Mouse (Mus musculus): ENCODE measurements around the gene Prdm1. TPM values are rescaled to one million over a fixed set of nuclear protein-coding genes. Genes with fewer than 3 reads are reported as not detected.

Gene Prdm1
- polyA plus RNA-seq, 1 experiment from 2014 or later, result 7.1 TPM

DNA sequence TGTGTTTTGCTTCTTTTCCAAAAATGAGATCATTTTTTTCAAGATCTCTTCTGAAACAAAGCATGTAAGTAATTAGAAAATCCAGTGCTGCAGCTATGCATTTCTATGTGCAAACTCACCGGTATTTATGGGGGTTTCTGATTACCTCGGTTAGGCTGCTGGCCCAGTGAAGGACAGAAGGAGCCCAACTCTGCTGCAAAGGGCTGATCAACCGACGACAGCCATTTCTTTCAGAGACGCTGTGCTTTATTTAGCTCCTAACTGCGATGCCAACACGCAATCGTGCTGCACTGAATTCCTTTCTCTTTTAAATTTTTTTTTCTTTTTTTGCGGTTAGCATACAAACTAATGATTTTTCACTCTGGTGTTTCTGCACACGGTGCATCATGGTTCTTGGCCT, 126.7 kb downstream of the Prdm1 start:
- no peak for ATAC-seq (ENCODE audit: insufficient number of reproducible peaks, low FRiP score, low TSS enrichment, low read depth)

DNA sequence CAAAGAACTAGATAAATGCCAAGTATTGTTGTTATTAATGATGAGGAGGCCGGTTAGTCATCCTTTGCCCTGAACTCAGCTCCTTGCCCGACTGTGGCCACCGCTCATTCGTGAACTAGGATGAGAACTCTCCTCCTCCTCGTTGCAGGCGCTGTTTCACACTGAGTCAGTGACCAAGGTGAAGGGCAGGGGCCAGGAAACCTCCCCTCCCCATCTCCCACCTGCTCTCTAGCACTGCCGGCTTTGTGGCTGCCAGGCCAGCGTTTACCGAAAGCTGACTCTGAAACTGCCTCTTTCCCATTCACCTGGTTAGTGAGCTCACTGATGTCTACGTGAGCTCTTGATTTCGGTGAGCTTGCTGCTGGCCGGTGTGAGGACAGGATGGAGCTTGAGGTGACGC, 127.7 kb downstream of the Prdm1 start:
- Histone ChIP-seq H3K4me2 (no peak overlapping the region), H3K9ac (no peak overlapping the region), H3K4me1 (0 out of 2 replicates have a peak, but pooled peaks cover 6% of the 10 kb centered on the region), H3K27me3 (no peaks in the 10 kb centered on the region), H3K27ac (no peak overlapping the region), H3K36me3 (no peaks in the 10 kb centered on the region), H3K9me3 (no peaks in the 10 kb centered on the region), H3K4me3 (no peak overlapping the region)
- WGBS, result 54% methylated on average over 13 of the region's 13 CpGs
- no peak for ATAC-seq (ENCODE audit: insufficient number of reproducible peaks, low FRiP score, low TSS enrichment, low read depth)

More for the DNA sequence above, 126.7 kb downstream of the Prdm1 start:
- no peak overlapping the region for H3K27ac ChIP-seq
- WGBS, result 47% methylated on average over 10 of the region's 10 CpGs
- 0 out of 2 replicates have a peak, but pooled peaks cover 6% of the 10 kb centered on the region for H3K4me1 ChIP-seq
- H3K9me3 ChIP-seq, result no peaks in the 10 kb centered on the region
- no peak overlapping the region for H3K9ac ChIP-seq
- H3K4me3 ChIP-seq, result no peak overlapping the region
- H3K36me3 ChIP-seq, result no peaks in the 10 kb centered on the region
- no peak overlapping the region for H3K4me2 ChIP-seq
- H3K27me3 ChIP-seq, result no peaks in the 10 kb centered on the region

DNA sequence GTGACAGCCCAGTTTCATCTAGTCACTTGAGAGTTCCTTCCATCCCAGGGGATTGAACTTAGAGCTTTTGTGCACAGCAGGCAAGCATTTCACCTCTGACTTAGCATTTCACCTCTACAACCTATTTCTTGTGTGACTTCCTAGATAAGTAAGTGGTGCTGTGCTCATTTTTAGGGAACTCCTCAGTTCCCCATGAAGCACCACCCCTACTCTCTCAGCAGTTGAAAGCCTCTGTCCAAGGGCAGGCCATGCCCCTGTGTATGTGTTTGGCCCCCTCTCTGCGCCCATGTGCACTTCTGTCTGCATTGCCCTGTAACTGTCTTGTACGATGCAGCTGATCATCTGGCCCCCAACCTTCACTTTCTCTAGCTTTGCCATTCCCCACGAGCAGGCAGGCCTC, 128.2 kb downstream of the Prdm1 start:
- ATAC-seq (ENCODE audit: insufficient number of reproducible peaks, low FRiP score, low TSS enrichment, low read depth), result no peak
- H3K27ac ChIP-seq, result no peak overlapping the region

DNA sequence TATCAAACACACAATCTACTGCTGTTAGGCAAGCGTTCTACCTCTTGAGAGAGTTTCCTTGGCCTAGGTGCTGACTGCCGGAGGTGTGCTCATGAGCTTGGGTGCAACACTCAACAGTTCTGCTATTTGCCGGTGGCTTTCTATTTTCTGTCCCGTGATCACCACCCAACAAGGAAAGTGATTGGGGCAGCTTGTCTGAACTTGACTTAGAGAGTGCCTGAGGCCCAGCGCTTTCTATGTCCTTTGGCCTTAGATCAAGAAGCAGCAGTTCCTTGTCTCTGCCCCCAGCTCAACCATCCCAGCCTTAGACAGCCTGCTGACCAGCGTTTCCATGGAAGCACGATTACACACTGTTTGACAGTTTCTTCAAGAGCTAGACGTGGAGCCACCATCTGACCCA, 135.4 kb downstream of the Prdm1 start:
- Histone ChIP-seq H3K9ac (no peak overlapping the region), H3K4me2 (no peak overlapping the region), H3K36me3 (no peaks in the 10 kb centered on the region), H3K9me3 (no peaks in the 10 kb centered on the region), H3K27ac (no peak overlapping the region), H3K4me1 (no peaks in the 10 kb centered on the region), H3K27me3 (no peaks in the 10 kb centered on the region), H3K4me3 (no peak overlapping the region)
- WGBS, result 82% methylated on average over 8 of the region's 8 CpGs
- ATAC-seq (ENCODE audit: insufficient number of reproducible peaks, low FRiP score, low TSS enrichment, low read depth), result no peak

More for the DNA sequence above, 128.2 kb downstream of the Prdm1 start:
- Histone ChIP-seq H3K9me3 (no peaks in the 10 kb centered on the region), H3K4me2 (no peak overlapping the region), H3K4me1 (0 out of 2 replicates have a peak, but pooled peaks cover 6% of the 10 kb centered on the region), H3K4me3 (no peak overlapping the region), H3K9ac (no peak overlapping the region), H3K36me3 (no peaks in the 10 kb centered on the region), H3K27me3 (no peaks in the 10 kb centered on the region)
- WGBS, result 63% methylated on average over 3 of the region's 3 CpGs

DNA sequence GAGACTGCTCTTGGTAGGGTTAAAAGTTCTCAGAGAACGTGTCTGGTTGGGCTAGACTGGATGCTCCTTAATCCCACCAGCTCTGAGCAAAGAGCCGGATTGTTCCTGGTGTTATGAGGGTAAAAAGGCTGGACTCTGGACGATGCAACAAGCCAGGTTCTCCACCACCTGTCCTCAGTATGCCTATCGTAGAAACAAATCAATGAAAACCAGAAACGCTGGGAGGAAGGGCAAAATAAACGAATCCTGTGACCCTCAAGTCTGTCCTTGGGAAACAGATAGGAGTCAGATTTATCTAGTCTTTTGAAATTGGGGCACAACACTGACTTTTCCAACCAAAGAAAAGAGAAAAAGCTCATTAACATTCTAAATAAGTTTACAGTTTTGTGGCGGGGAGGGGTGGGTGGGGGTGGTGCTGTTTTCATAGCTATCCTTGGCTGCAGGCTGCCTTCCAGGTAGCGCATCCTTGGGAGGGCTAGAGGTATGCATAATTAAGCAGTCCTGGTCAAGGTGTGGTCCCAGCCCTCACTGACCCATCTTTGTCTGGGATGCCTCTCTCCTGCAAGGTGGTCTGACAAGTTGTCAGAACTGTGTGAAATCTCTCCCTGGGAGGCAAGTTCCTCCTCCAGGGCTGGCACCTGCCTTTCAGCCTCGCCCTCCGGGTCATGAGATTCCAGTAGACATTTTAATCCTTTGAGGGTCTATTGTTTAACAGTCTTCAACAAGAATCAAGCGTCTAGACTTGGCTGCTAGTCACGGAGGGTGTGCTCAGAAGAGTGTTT, 136.6 kb downstream of the Prdm1 start:
- WGBS, result 42% methylated on average over 12 of the region's 12 CpGs
- H3K27me3 ChIP-seq, result no peaks in the 10 kb centered on the region
- no peak overlapping the region for H3K27ac ChIP-seq
- no peaks in the 10 kb centered on the region for H3K36me3 ChIP-seq
- no peak overlapping the region for H3K4me2 ChIP-seq
- no peak for ATAC-seq (ENCODE audit: insufficient number of reproducible peaks, low FRiP score, low TSS enrichment, low read depth)
- no peak overlapping the region for H3K4me3 ChIP-seq
- H3K4me1 ChIP-seq, result no peaks in the 10 kb centered on the region
- no peak overlapping the region for H3K9ac ChIP-seq
- H3K9me3 ChIP-seq, result no peaks in the 10 kb centered on the region

DNA sequence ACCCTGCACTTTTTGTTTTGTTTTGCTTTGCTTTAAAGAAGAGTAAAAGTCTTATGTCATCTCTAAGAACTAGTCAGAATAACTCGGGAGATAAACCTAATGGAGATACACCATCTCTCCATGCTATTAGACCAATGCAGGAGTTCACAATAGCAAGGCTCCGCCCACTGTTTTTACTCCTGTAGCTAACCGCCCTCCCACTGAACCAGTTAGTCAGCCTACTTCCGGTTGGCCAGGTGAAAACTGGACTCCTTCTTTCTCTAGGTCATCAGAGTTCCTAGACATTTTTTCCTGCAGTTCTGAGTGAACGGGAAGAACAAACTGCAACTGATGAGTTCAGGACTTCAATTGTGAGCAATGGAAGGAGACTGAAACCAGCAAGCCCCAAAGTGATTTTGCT, 138.0 kb downstream of the Prdm1 start:
- H3K27me3 ChIP-seq, result no peaks in the 10 kb centered on the region
- H3K4me2 ChIP-seq, result no peak overlapping the region
- H3K4me1 ChIP-seq, result 0 out of 2 replicates have a peak, but pooled peaks cover 1% of the 10 kb centered on the region
- H3K27ac ChIP-seq, result no peak overlapping the region
- no peak overlapping the region for H3K4me3 ChIP-seq
- no peaks in the 10 kb centered on the region for H3K9me3 ChIP-seq
- no peaks in the 10 kb centered on the region for H3K36me3 ChIP-seq
- no peak overlapping the region for H3K9ac ChIP-seq
- no peak for ATAC-seq (ENCODE audit: insufficient number of reproducible peaks, low FRiP score, low TSS enrichment, low read depth)
- 82% methylated on average over 5 of the region's 5 CpGs for WGBS

DNA sequence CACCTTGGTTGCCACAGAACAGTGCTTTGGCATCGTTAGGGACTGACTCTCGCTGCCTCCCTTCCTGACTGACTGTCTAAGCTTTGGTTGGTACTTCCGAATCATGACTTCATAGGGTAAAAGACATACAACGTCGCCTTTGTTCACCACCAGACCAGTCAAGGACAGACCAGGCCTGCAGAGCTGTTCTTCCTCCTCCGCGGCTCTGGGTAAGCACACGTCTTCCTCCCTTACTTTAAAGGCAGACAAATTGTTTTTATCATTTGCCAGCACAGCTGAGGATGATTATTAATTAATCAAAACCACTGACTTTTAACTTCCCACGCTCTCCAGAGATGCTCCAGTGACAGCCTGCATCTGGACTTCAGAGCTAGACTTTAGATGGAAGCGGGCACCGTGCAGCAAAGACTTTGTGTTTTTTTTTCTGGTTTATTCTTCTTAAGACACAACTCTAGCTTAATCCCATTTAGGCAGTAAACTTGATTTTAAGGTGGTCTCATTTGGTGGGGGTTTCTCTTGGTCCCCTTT, 139.5 kb downstream of the Prdm1 start:
- no peak overlapping the region for H3K4me2 ChIP-seq
- H3K9ac ChIP-seq, result no peak overlapping the region
- no peaks in the 10 kb centered on the region for H3K9me3 ChIP-seq
- H3K4me1 ChIP-seq, result peaks cover 3% of the 10 kb centered on the region; the same call in 1 of the 2 replicates
- 60% methylated on average over 11 of the region's 11 CpGs for WGBS
- H3K36me3 ChIP-seq, result no peaks in the 10 kb centered on the region
- no peaks in the 10 kb centered on the region for H3K27me3 ChIP-seq
- H3K4me3 ChIP-seq, result no peak overlapping the region
- H3K27ac ChIP-seq, result no peak overlapping the region
- no peak for ATAC-seq (ENCODE audit: insufficient number of reproducible peaks, low FRiP score, low TSS enrichment, low read depth)
